Comparison of ENCODE assay signal across 21 mouse cellular contexts in the genomic region with DNA sequence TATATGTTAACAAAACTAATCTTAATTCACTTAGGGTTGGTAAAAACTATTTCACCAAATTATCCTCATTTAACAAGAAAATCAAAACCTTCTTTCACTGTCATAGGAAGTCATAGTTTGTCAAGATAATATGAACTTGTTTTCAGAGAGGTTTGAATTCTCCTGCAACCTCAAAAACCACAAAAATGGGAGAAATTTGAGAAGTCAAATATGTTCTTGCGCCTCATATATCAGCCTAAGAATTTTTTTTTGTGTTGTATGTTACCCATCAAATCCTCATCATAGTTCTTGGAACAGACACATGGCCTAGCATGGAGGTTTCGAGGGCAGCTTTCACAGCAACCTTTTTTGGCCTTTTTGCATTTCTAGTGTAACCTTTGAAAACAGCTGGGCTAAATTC.
A peak's percentile ranks its signal among the peaks of the same experiment; 100 is the strongest.
DNase-seq lines count a peak whose midpoint lies in the region; ATAC-seq and TF ChIP-seq lines count a peak whose summit lies in the region.
"Had no signal": no experiment of that assay in that cellular context is flagged by ENCODE, and none has a peak within 500 bp of the region (broad histone marks: within the 10 kb centered on the region; RNA-seq: fewer than 3 reads in every experiment).

No protein-coding gene starts in this region.

- no peak overlapping the region for H3K27ac ChIP-seq in kidney, embryonic 16.5 days (ENCODE audit: low read length)
- H3K27ac ChIP-seq in embryonic fibroblast, embryonic 13.5 days (ENCODE audit: insufficient read depth, low read length), result peak overlapping the region; percentile 84
- H3K27ac ChIP-seq: embryonic facial prominence, embryonic 13.5 days; forebrain, embryonic 13.5 days; gastrocnemius, adult 2 months; heart, embryonic 13.5 days; hindbrain, embryonic 12.5 days had no signal

- H3K4me2 ChIP-seq in kidney, embryonic 16.5 days (replicated peaks; ENCODE audit: low read depth, low read length), result no peak overlapping the region
- H3K4me2 ChIP-seq: embryonic facial prominence, embryonic 13.5 days; forebrain, embryonic 13.5 days; heart, embryonic 13.5 days; hindbrain, embryonic 12.5 days had no signal

- no peak overlapping the region for H3K4me3 ChIP-seq in kidney, embryonic 16.5 days (ENCODE audit: low read length)
- no peak overlapping the region for H3K4me3 ChIP-seq in embryonic fibroblast, embryonic 13.5 days (ENCODE audit: insufficient read depth, low read length)
- H3K4me3 ChIP-seq: embryonic facial prominence, embryonic 13.5 days; forebrain, embryonic 13.5 days; gastrocnemius, adult 2 months; heart, embryonic 13.5 days; hindbrain, embryonic 12.5 days had no signal

- no peaks in the 10 kb centered on the region for H3K36me3 ChIP-seq in kidney, embryonic 16.5 days (ENCODE audit: insufficient read depth, low read length)
- H3K36me3 ChIP-seq: embryonic facial prominence, embryonic 13.5 days; heart, embryonic 13.5 days; hindbrain, embryonic 12.5 days had no signal

- peak; percentile 4 for DNase-seq in kidney, adult 9 months
- DNase-seq in 416B (ENCODE audit: low read depth), result peak; percentile 6
- no peak for DNase-seq in spleen, postnatal 4 days (ENCODE audit: low spot score in 2 of 2)
- no peak for DNase-seq in urinary bladder, postnatal 36 days (ENCODE audit: low spot score in 2 of 2)
- DNase-seq: adrenal gland, postnatal 10 days; cerebellum, adult 11-12 months; cerebellum, adult 9-10 months; cerebellum, postnatal 36 days; forebrain, postnatal 0 days; gastrocnemius, adult 2 months; gastrocnemius, postnatal 25 days; heart, postnatal 4 days had no signal

- H3K4me1 ChIP-seq in kidney, embryonic 16.5 days (ENCODE audit: insufficient read depth, low read length), result no peaks in the 10 kb centered on the region
- H3K4me1 ChIP-seq in embryonic fibroblast, embryonic 13.5 days (ENCODE audit: control insufficient read depth, insufficient read depth, low read length), result peaks cover 4% of the 10 kb centered on the region
- H3K4me1 ChIP-seq: heart, embryonic 13.5 days; hindbrain, embryonic 12.5 days had no signal

- TF ChIP-seq CTCF in embryonic fibroblast, embryonic 13.5 days (IDR thresholded peaks at IDR 0.05; ENCODE audit: borderline replicate concordance, insufficient read depth, low read length), result no peak

- TF ChIP-seq POLR2A in embryonic fibroblast, embryonic 13.5 days (IDR thresholded peaks at IDR 0.05; ENCODE audit: low read depth, low read length), result no peak

- H3K9me3 ChIP-seq in kidney, embryonic 16.5 days (ENCODE audit: low read length), result peaks cover under 1% of the 10 kb centered on the region; the same call in 1 of the 2 replicates
- H3K9me3 ChIP-seq: embryonic facial prominence, embryonic 13.5 days; forebrain, embryonic 13.5 days; hindbrain, embryonic 12.5 days had no signal

- ATAC-seq in kidney, embryonic 16.5 days (ENCODE audit: low FRiP score, low TSS enrichment), result no peak
- ATAC-seq: forebrain, embryonic 13.5 days; forebrain, postnatal 0 days; hindbrain, embryonic 16.5 days; inflammation-experienced regulatory T-cells, adult 6 months had no signal

- H3K9ac ChIP-seq in kidney, embryonic 16.5 days (replicated peaks; ENCODE audit: low read length), result no peak overlapping the region
- H3K9ac ChIP-seq: embryonic facial prominence, embryonic 13.5 days; forebrain, embryonic 13.5 days; forebrain, postnatal 0 days; heart, embryonic 13.5 days; hindbrain, embryonic 12.5 days had no signal

- no peaks in the 10 kb centered on the region for H3K27me3 ChIP-seq in kidney, embryonic 16.5 days (ENCODE audit: insufficient read depth, low read length)
- H3K27me3 ChIP-seq: CH12.LX; embryonic facial prominence, embryonic 13.5 days; forebrain, embryonic 13.5 days; heart, embryonic 13.5 days; hindbrain, embryonic 12.5 days had no signal

- 82% methylated on average over 2 of the region's 2 CpGs for WGBS in kidney, embryonic 16.5 days

Comparison
In these comparisons a context has a peak if more than half of its experiments do, and no peak if none do; other contexts are left out.
1. DNase-seq: peak in kidney, adult 9 months (single experiment) and 416B (single experiment); none in spleen, postnatal 4 days (0 of 2) and urinary bladder, postnatal 36 days (0 of 2).